Mouse (Mus musculus): Measurements from ENCODE around the gene Nlrp9b. TPM values are rescaled to one million over a fixed set of nuclear protein-coding genes. Genes with fewer than 3 reads are reported as not detected.

Nlrp9b gene
- polyA plus RNA-seq (2015; fragmentation: Nextera tagmentation; extraction: Ambion mirVana): not detected in 2 replicates

DNA sequence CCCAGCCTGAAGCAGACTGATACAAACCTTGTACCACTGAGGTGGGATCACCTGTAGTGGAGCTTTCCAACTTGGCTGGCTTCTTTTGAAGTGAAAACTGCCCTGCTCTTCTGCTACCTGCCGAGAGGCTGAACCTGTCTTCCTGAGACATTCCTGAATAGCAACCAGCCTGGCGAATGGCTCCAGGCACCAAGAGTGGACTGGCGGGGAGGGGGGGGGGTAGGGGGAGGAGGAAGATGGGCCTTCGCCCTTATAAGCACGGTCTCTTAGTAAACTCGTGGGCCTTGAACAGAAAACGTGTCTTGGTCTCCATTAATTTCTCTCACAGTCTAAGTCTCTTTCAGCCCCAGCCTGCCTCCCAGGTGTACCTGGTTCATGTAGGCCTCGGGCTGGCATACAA is at the start of gene Nlrp9b:
Gene Nlrp9b (plus strand): TSS at position 301 of the 400 bp plus-strand sequence.

DNA sequence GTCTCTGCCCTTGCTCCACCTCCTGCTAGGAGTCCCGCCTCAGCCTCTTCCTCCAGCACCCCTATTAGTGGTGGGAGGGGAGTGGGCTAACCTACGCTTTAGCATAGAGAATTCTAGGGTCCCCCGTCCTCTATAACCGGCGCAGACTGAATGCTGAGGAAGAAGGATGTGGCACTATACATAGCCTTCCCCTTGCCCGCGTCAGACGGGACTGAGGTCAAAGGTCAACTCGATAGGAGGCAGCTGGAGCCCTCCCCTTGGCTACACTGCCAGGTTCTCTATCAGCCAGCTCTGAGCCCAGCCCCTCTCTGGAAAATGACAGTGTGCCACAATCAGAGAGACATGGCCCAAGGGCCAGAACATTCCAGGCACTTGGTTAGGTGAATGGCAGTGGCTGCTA is 40.7 kb upstream of the Nlrp9b start, which contains the start of gene Igsf23:
Gene Igsf23 (minus strand): TSS at position 168 of the 400 bp plus-strand sequence.

DNA sequence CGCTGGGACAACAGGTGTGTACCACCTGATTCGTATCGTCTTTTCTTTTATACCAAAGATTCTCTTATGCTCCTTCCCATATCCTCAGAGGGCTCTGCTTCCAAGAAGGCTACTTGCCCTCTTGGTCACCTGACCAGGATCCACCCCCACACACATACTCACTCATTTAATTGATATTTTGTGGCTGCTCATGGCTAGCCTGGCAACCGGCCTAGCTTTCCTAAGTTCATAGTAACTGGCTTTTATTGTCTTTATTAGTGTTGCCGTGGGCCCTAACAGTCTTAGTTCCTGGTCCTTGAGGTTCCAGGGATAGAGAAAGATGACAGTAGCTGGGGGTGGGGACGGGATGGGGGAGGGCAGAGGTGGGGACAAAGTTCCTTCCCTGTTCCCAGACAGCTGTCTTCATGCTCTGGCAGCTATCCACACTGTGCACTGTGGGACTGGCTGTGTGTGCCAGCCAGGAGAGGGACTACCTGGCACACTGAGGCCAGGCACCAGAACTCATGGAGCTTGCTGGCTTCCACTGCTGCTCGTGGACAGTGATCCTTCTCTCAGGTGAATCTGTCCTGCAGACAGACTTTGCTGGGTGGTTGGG is 26.2 kb upstream of the Nlrp9b start, which contains the start of gene Ceacam20:
Gene Ceacam20 (plus strand): TSS at position 428 of the 595 bp plus-strand sequence.

DNA sequence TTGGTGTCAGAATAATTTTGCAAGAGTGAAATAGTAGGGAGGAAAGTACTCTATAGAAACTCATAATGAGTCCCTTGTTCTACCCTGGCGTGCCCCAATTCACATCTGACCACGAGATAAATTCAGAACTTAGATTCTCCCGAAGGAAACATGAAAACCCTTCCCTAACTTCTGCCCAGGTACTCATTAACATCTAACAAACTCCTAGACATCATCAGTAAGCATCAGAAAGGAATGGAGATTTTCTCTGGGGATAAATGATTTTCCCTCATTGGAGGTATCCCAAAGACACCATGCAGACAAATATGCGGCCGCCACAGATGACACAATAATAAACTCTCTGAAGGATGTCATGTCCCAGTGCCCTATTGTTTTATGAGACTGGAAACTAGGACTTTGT is 108.1 kb downstream of the Nlrp9b start, which contains the start of gene Vmn1r91:
Gene Vmn1r91 (plus strand): TSS at position 301 of the 400 bp plus-strand sequence.

DNA sequence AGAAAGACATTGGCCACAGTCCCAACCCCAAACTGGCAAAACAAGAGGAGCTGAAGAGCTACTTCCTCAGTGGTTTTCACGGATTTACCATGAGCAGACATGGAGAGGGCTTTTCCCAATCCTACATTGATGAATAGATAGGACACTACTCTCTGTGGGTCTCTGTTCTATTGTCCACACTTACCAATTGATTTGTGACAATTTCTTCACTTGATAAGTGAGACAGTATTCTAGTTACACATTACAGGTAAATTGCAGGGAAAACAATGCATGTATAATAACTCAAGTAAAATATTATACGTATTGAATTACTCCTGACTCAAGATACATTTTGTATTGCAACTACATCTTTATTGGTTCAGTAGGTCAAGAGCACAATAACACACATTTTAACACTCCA is 131.2 kb downstream of the Nlrp9b start, which contains the start of gene Gm16442:
Gene Gm16442 (minus strand): TSS at position 101 of the 400 bp plus-strand sequence.

Other genes with a start within 250 kb of the Nlrp9b start
- 21.6 and 27.0 TPM in 2 replicates for gene Nectin2, start 241.0 kb upstream of the Nlrp9b start, polyA plus RNA-seq (2015; fragmentation: Nextera tagmentation; extraction: Ambion mirVana)
- 35.6 and 45.1 TPM in 2 replicates for gene Bcam, start 220.4 kb upstream of the Nlrp9b start, polyA plus RNA-seq (2015; fragmentation: Nextera tagmentation; extraction: Ambion mirVana)
- not detected in 2 replicates for gene Cblc, start 194.7 kb upstream of the Nlrp9b start, polyA plus RNA-seq (2015; fragmentation: Nextera tagmentation; extraction: Ambion mirVana)
- 5.3 and 5.5 TPM in 2 replicates for gene Bcl3, start 168.7 kb upstream of the Nlrp9b start, polyA plus RNA-seq (2015; fragmentation: Nextera tagmentation; extraction: Ambion mirVana)
- 0.24 and 0.32 TPM in 2 replicates for gene Gm19345, start 139.5 kb upstream of the Nlrp9b start, polyA plus RNA-seq (2015; fragmentation: Nextera tagmentation; extraction: Ambion mirVana)
- 0.52 and 0.93 TPM in 2 replicates for gene Ceacam16, start 130.2 kb upstream of the Nlrp9b start, polyA plus RNA-seq (2015; fragmentation: Nextera tagmentation; extraction: Ambion mirVana)
- not detected in 2 replicates for gene Ceacam19, start 103.5 kb upstream of the Nlrp9b start, polyA plus RNA-seq (2015; fragmentation: Nextera tagmentation; extraction: Ambion mirVana)
- gene Pvr, start 70.3 kb upstream of the Nlrp9b start, polyA plus RNA-seq (2015; fragmentation: Nextera tagmentation; extraction: Ambion mirVana): 5.1 and 7.1 TPM in 2 replicates
- gene Igsf23, start 40.7 kb upstream of the Nlrp9b start, polyA plus RNA-seq (2015; fragmentation: Nextera tagmentation; extraction: Ambion mirVana): 0.28 and 0.37 TPM in 2 replicates
- not detected in 2 replicates for gene Ceacam20, start 26.1 kb upstream of the Nlrp9b start, polyA plus RNA-seq (2015; fragmentation: Nextera tagmentation; extraction: Ambion mirVana)
- not detected in 2 replicates for gene Vmn1r91, start 108.2 kb downstream of the Nlrp9b start, polyA plus RNA-seq (2015; fragmentation: Nextera tagmentation; extraction: Ambion mirVana)
- gene Gm16442, start 131.1 kb downstream of the Nlrp9b start, polyA plus RNA-seq (2015; fragmentation: Nextera tagmentation; extraction: Ambion mirVana): not detected in 2 replicates
- gene Vmn1r93, start 147.6 kb downstream of the Nlrp9b start, polyA plus RNA-seq (2015; fragmentation: Nextera tagmentation; extraction: Ambion mirVana): not detected in 2 replicates
- not detected in 2 replicates for gene Vmn1r94, start 176.9 kb downstream of the Nlrp9b start, polyA plus RNA-seq (2015; fragmentation: Nextera tagmentation; extraction: Ambion mirVana)
- not detected in 2 replicates for gene Vmn1r95, start 202.2 kb downstream of the Nlrp9b start, polyA plus RNA-seq (2015; fragmentation: Nextera tagmentation; extraction: Ambion mirVana)
- gene Gm6164, start 214.1 kb downstream of the Nlrp9b start, polyA plus RNA-seq (2015; fragmentation: Nextera tagmentation; extraction: Ambion mirVana): not detected in 2 replicates
- gene Gm4498, start 242.4 kb downstream of the Nlrp9b start, polyA plus RNA-seq (2015; fragmentation: Nextera tagmentation; extraction: Ambion mirVana): not detected in 2 replicates